Mouse (Mus musculus): Measurements from ENCODE around the gene Klhdc7b. TPM values are rescaled to one million over a fixed set of nuclear protein-coding genes. Genes with fewer than 3 reads are reported as not detected.

Gene Klhdc7b
- polyA plus RNA-seq, 1 experiment = 1.1 TPM

GRCm38 (mm10) chr15:89374340-89374739, 10.4 kb upstream of the Klhdc7b start:
- Histone ChIP-seq H3K4me1 (ENCODE audit: control insufficient read depth, insufficient read depth, insufficient read length, low read length) (peaks cover 36% of the 10 kb centered on the region), H3K4me3 (ENCODE audit: low read depth, low read length) (peak overlapping the region; percentile 85), H3K27ac (ENCODE audit: insufficient read depth, low read depth, low read length) (peak overlapping the region; percentile 90), H3K36me3 (ENCODE audit: control insufficient read depth, insufficient read depth, low read length) (peaks cover 30% of the 10 kb centered on the region), H3K27me3 (ENCODE audit: control insufficient read depth, insufficient read depth, low read length) (no peaks in the 10 kb centered on the region)
- 40% methylated on average over 9 of the region's 9 CpGs for WGBS
- TF ChIP-seq POLR2A (IDR thresholded peaks at IDR 0.05; ENCODE audit: low read depth, low read length) = no peak
- no peak for TF ChIP-seq CTCF (IDR thresholded peaks at IDR 0.05; ENCODE audit: extremely low read depth, insufficient read length, insufficient replicate concordance, low read depth, low read length)

GRCm38 (mm10) chr15:89374801-89375534, 9.7 kb upstream of the Klhdc7b start:
- WGBS = 70% methylated on average over 17 of the region's 17 CpGs
- Histone ChIP-seq H3K27me3 (ENCODE audit: control insufficient read depth, insufficient read depth, low read length) (no peaks in the 10 kb centered on the region), H3K4me3 (ENCODE audit: low read depth, low read length) (peak overlapping the region; percentile 85), H3K36me3 (ENCODE audit: control insufficient read depth, insufficient read depth, low read length) (peaks cover 24% of the 10 kb centered on the region), H3K4me1 (ENCODE audit: control insufficient read depth, insufficient read depth, insufficient read length, low read length) (peaks cover 39% of the 10 kb centered on the region), H3K27ac (ENCODE audit: insufficient read depth, low read depth, low read length) (peak overlapping the region; percentile 90)
- no peak for TF ChIP-seq CTCF (IDR thresholded peaks at IDR 0.05; ENCODE audit: extremely low read depth, insufficient read length, insufficient replicate concordance, low read depth, low read length)

- Histone ChIP-seq H3K4me3 (ENCODE audit: low read depth, low read length) (peak overlapping the region; percentile 49; the same call in 1 of the 2 replicates), H3K36me3 (ENCODE audit: control insufficient read depth, insufficient read depth, low read length) (peaks cover 14% of the 10 kb centered on the region), H3K27ac (ENCODE audit: insufficient read depth, low read depth, low read length) (peak overlapping the region; percentile 44; the same call in 1 of the 2 replicates), H3K27me3 (ENCODE audit: control insufficient read depth, insufficient read depth, low read length) (no peaks in the 10 kb centered on the region), H3K4me1 (ENCODE audit: control insufficient read depth, insufficient read depth, insufficient read length, low read length) (peaks cover 39% of the 10 kb centered on the region)
- WGBS = 73% methylated on average over 7 of the region's 7 CpGs
- no peak for TF ChIP-seq POLR2A (IDR thresholded peaks at IDR 0.05; ENCODE audit: low read depth, low read length)
These were observed 8.7 kb upstream of the Klhdc7b start for GRCm38 (mm10) chr15:89376040-89376439.

- peak within 1 kb of the TSS; percentile 74 for H3K4me3 ChIP-seq (ENCODE audit: low read depth, low read length)
- TF ChIP-seq POLR2A (IDR thresholded peaks at IDR 0.05; ENCODE audit: low read depth, low read length) (peak; percentile 45; the same call in 1 of the 2 replicates), CTCF (IDR thresholded peaks at IDR 0.05; ENCODE audit: extremely low read depth, insufficient read length, insufficient replicate concordance, low read depth, low read length) (no peak)
These were observed 7.8 kb upstream of the Klhdc7b start, which contains the start of gene Tymp for GRCm38 (mm10) chr15:89376957-89377356. TSS of gene Tymp (minus strand) at chr15:89377039.

GRCm38 (mm10) chr15:89377362-89377761, 7.4 kb upstream of the Klhdc7b start:
- Histone ChIP-seq H3K4me3 (ENCODE audit: low read depth, low read length) (peak overlapping the region; percentile 74), H3K36me3 (ENCODE audit: control insufficient read depth, insufficient read depth, low read length) (peaks cover 2% of the 10 kb centered on the region), H3K27me3 (ENCODE audit: control insufficient read depth, insufficient read depth, low read length) (no peaks in the 10 kb centered on the region), H3K4me1 (ENCODE audit: control insufficient read depth, insufficient read depth, insufficient read length, low read length) (peaks cover 39% of the 10 kb centered on the region), H3K27ac (ENCODE audit: insufficient read depth, low read depth, low read length) (peak overlapping the region; percentile 89)
- 6% methylated on average over 18 of the region's 18 CpGs for WGBS
- TF ChIP-seq POLR2A (IDR thresholded peaks at IDR 0.05; ENCODE audit: low read depth, low read length) = no peak
- no peak for TF ChIP-seq CTCF (IDR thresholded peaks at IDR 0.05; ENCODE audit: extremely low read depth, insufficient read length, insufficient replicate concordance, low read depth, low read length)

More at GRCm38 (mm10) chr15:89376957-89377356, 7.8 kb upstream of the Klhdc7b start, which contains the start of gene Tymp:
- WGBS = 38% methylated on average over 16 of the region's 16 CpGs
- Histone ChIP-seq H3K36me3 (ENCODE audit: control insufficient read depth, insufficient read depth, low read length) (peaks cover 5% of the 10 kb centered on the region), H3K4me1 (ENCODE audit: control insufficient read depth, insufficient read depth, insufficient read length, low read length) (peaks cover 39% of the 10 kb centered on the region), H3K27ac (ENCODE audit: insufficient read depth, low read depth, low read length) (peak within 1 kb of the TSS; percentile 89), H3K27me3 (ENCODE audit: control insufficient read depth, insufficient read depth, low read length) (no peaks in the 10 kb centered on the region)

GRCm38 (mm10) chr15:89377938-89378828, 6.5 kb upstream of the Klhdc7b start:
- H3K27ac ChIP-seq (ENCODE audit: insufficient read depth, low read depth, low read length) = peak overlapping the region; percentile 89
- no peaks in the 10 kb centered on the region for H3K27me3 ChIP-seq (ENCODE audit: control insufficient read depth, insufficient read depth, low read length)
- TF ChIP-seq POLR2A (IDR thresholded peaks at IDR 0.05; ENCODE audit: low read depth, low read length) (no peak; the same call in 1 of the 2 replicates), CTCF (IDR thresholded peaks at IDR 0.05; ENCODE audit: extremely low read depth, insufficient read length, insufficient replicate concordance, low read depth, low read length) (no peak)
- 18% methylated on average over 46 of the region's 46 CpGs for whole genome bisulfite sequencing
- H3K36me3 ChIP-seq (ENCODE audit: control insufficient read depth, insufficient read depth, low read length) = no peaks in the 10 kb centered on the region
- peak overlapping the region; percentile 74 for H3K4me3 ChIP-seq (ENCODE audit: low read depth, low read length)
- peaks cover 37% of the 10 kb centered on the region for H3K4me1 ChIP-seq (ENCODE audit: control insufficient read depth, insufficient read depth, insufficient read length, low read length)
